Mouse (Mus musculus): ENCODE data around the gene Ehhadh. TPM values are rescaled to one million over a fixed set of nuclear protein-coding genes. Genes with fewer than 3 reads are reported as not detected.

The Ehhadh gene
- total and polyA plus RNA-seq, 2 experiments from 2014 or later, result 4.3 to 6.5 TPM

- peaks cover 13% of the 10 kb centered on the region; the same call in 1 of the 2 replicates for H3K4me1 ChIP-seq (ENCODE audit: control insufficient read depth, insufficient read depth)
- ATAC-seq (ENCODE audit: insufficient read depth, low read depth), result no peak; the same call in 1 of the 2 replicates
- H3K9me3 ChIP-seq (replicated peaks; ENCODE audit: control insufficient read depth, low read length), result no peaks in the 10 kb centered on the region
- H3K9ac ChIP-seq (replicated peaks; ENCODE audit: low read depth, low read length), result no peak overlapping the region
- H3K27me3 ChIP-seq (ENCODE audit: control insufficient read depth, insufficient read depth, low read length), result no peaks in the 10 kb centered on the region
- H3K4me2 ChIP-seq (ENCODE audit: low read depth, low read length), result no peak overlapping the region
- peak; percentile 19 for DNase-seq (ENCODE audit: low spot score)
- no peak for TF ChIP-seq EP300 (IDR thresholded peaks at IDR 0.05; ENCODE audit: low read depth)
- TF ChIP-seq CTCF (IDR thresholded peaks at IDR 0.05; ENCODE audit: low read depth), result no peak
- H3K4me3 ChIP-seq (ENCODE audit: low read depth, low read length), result no peak overlapping the region
- 51% methylated on average over 6 of the region's 6 CpGs for WGBS
- H3K27ac ChIP-seq (ENCODE audit: low read depth), result no peak overlapping the region
- no peaks in the 10 kb centered on the region for H3K36me3 ChIP-seq (replicated peaks; ENCODE audit: control insufficient read depth, insufficient read depth, low read length)
Measured at GRCm38 (mm10) chr16:21743401-21743800, 44.2 kb downstream of the Ehhadh start.

- no peaks in the 10 kb centered on the region for H3K27me3 ChIP-seq (ENCODE audit: control insufficient read depth, insufficient read depth, low read length)
- no peak for TF ChIP-seq EP300 (IDR thresholded peaks at IDR 0.05; ENCODE audit: low read depth)
- TF ChIP-seq CTCF (IDR thresholded peaks at IDR 0.05; ENCODE audit: low read depth), result no peak
- no peak overlapping the region for H3K4me2 ChIP-seq (ENCODE audit: low read depth, low read length)
- no peak for DNase-seq (ENCODE audit: low spot score)
- H3K9me3 ChIP-seq (replicated peaks; ENCODE audit: control insufficient read depth, low read length), result no peaks in the 10 kb centered on the region
- WGBS, result 92% methylated on average over 5 of the region's 5 CpGs
- no peak for ATAC-seq (ENCODE audit: insufficient read depth, low read depth)
- no peak overlapping the region for H3K4me3 ChIP-seq (ENCODE audit: low read depth, low read length)
- no peak overlapping the region for H3K9ac ChIP-seq (replicated peaks; ENCODE audit: low read depth, low read length)
- peaks cover 13% of the 10 kb centered on the region; the same call in 1 of the 2 replicates for H3K4me1 ChIP-seq (ENCODE audit: control insufficient read depth, insufficient read depth)
- H3K27ac ChIP-seq (ENCODE audit: low read depth), result no peak overlapping the region
- H3K36me3 ChIP-seq (replicated peaks; ENCODE audit: control insufficient read depth, insufficient read depth, low read length), result no peaks in the 10 kb centered on the region
Measured at GRCm38 (mm10) chr16:21742898-21743297, 44.7 kb downstream of the Ehhadh start.

- Histone ChIP-seq H3K27ac (ENCODE audit: low read depth) (no peak overlapping the region), H3K9ac (replicated peaks; ENCODE audit: low read depth, low read length) (no peak overlapping the region), H3K27me3 (ENCODE audit: control insufficient read depth, insufficient read depth, low read length) (no peaks in the 10 kb centered on the region), H3K4me3 (ENCODE audit: low read depth, low read length) (no peak overlapping the region), H3K4me2 (ENCODE audit: low read depth, low read length) (no peak overlapping the region), H3K9me3 (replicated peaks; ENCODE audit: control insufficient read depth, low read length) (no peaks in the 10 kb centered on the region), H3K36me3 (replicated peaks; ENCODE audit: control insufficient read depth, insufficient read depth, low read length) (no peaks in the 10 kb centered on the region), H3K4me1 (ENCODE audit: control insufficient read depth, insufficient read depth) (peaks cover 13% of the 10 kb centered on the region; the same call in 1 of the 2 replicates)
- no peak for TF ChIP-seq EP300 (IDR thresholded peaks at IDR 0.05; ENCODE audit: low read depth)
- TF ChIP-seq CTCF (IDR thresholded peaks at IDR 0.05; ENCODE audit: low read depth), result no peak
- 87% methylated on average over 5 of the region's 5 CpGs for WGBS
- ATAC-seq (ENCODE audit: insufficient read depth, low read depth), result no peak
- no peak for DNase-seq (ENCODE audit: low spot score)
Measured at GRCm38 (mm10) chr16:21742191-21742870, 45.3 kb downstream of the Ehhadh start.

GRCm38 (mm10) chr16:21741542-21741941 is 46.1 kb downstream of the Ehhadh start:
- Histone ChIP-seq H3K4me2 (ENCODE audit: low read depth, low read length) (no peak overlapping the region), H3K27ac (ENCODE audit: low read depth) (no peak overlapping the region), H3K27me3 (ENCODE audit: control insufficient read depth, insufficient read depth, low read length) (no peaks in the 10 kb centered on the region), H3K36me3 (replicated peaks; ENCODE audit: control insufficient read depth, insufficient read depth, low read length) (no peaks in the 10 kb centered on the region), H3K9me3 (replicated peaks; ENCODE audit: control insufficient read depth, low read length) (no peaks in the 10 kb centered on the region), H3K9ac (replicated peaks; ENCODE audit: low read depth, low read length) (no peak overlapping the region), H3K4me1 (ENCODE audit: control insufficient read depth, insufficient read depth) (peaks cover 13% of the 10 kb centered on the region; the same call in 1 of the 2 replicates), H3K4me3 (ENCODE audit: low read depth, low read length) (no peak overlapping the region)
- DNase-seq (ENCODE audit: low spot score), result no peak
- 43% methylated on average over 3 of the region's 3 CpGs for WGBS
- no peak for ATAC-seq (ENCODE audit: insufficient read depth, low read depth)
- no peak for TF ChIP-seq EP300 (IDR thresholded peaks at IDR 0.05; ENCODE audit: low read depth)
- TF ChIP-seq CTCF (IDR thresholded peaks at IDR 0.05; ENCODE audit: low read depth), result no peak

GRCm38 (mm10) chr16:21735638-21736037 is 52.0 kb downstream of the Ehhadh start:
- Histone ChIP-seq H3K27ac (ENCODE audit: low read depth) (no peak overlapping the region), H3K9me3 (replicated peaks; ENCODE audit: control insufficient read depth, low read length) (no peaks in the 10 kb centered on the region), H3K4me2 (ENCODE audit: low read depth, low read length) (no peak overlapping the region), H3K27me3 (ENCODE audit: control insufficient read depth, insufficient read depth, low read length) (no peaks in the 10 kb centered on the region), H3K9ac (replicated peaks; ENCODE audit: low read depth, low read length) (no peak overlapping the region), H3K4me3 (ENCODE audit: low read depth, low read length) (no peak overlapping the region), H3K36me3 (replicated peaks; ENCODE audit: control insufficient read depth, insufficient read depth, low read length) (no peaks in the 10 kb centered on the region), H3K4me1 (ENCODE audit: control insufficient read depth, insufficient read depth) (no peaks in the 10 kb centered on the region)
- 100% methylated on average over 1 of the region's 1 CpGs for WGBS
- no peak for TF ChIP-seq EP300 (IDR thresholded peaks at IDR 0.05; ENCODE audit: low read depth)
- ATAC-seq (ENCODE audit: insufficient read depth, low read depth) (no peak), DNase-seq (ENCODE audit: low spot score) (no peak)
